Mouse (Mus musculus) ES-E14 (cell line): Measurements from ENCODE around the gene E130311K13Rik. TPM values are rescaled to one million over a fixed set of nuclear protein-coding genes. Genes with fewer than 3 reads are reported as not detected.

Experiments
- DNase-seq: peaks from one replicate; pipeline ENCODE4 v3.0.0-alpha.2; 2013; ENCODE audit warnings: low read depth, low spot score
- H3K27ac ChIP-seq: 2 replicates; pipeline ENCODE4 v1.5.1; 2012; ENCODE audit warnings: low read depth, mild to moderate bottlenecking, low read length, moderate library complexity, mixed read lengths; ENCODE audit not compliant: poor library complexity, insufficient read depth, severe bottlenecking
- H3K36me3 ChIP-seq: 2 replicates; pipeline ENCODE4 v1.6.1; 2012; ENCODE audit warnings: mild to moderate bottlenecking, low read length, moderate library complexity, mixed read lengths; ENCODE audit not compliant: control insufficient read depth, poor library complexity, insufficient read depth, severe bottlenecking
- H3K4me1 ChIP-seq, 2 experiments: fragments of 150-350 bp in 1 of 2; sonication (generic) in 1 of 2; 2 replicates each; pipeline ENCODE4 v1.6.1; 2012; ENCODE audit warnings: low read length in 2 of 2, mild to moderate bottlenecking in 1 of 2, mixed read lengths in 1 of 2; ENCODE audit not compliant: control insufficient read depth in 2 of 2, insufficient read depth in 2 of 2, poor library complexity in 1 of 2
- H3K4me3 ChIP-seq, 2 experiments: fragments of 150-350 bp in 1 of 2; sonication (generic) in 1 of 2; 2 replicates each; pipeline ENCODE4 v1.5.1; 2012; ENCODE audit warnings: low read length in 2 of 2, low read depth in 1 of 2, mild to moderate bottlenecking in 1 of 2, mixed read lengths in 1 of 2; ENCODE audit not compliant: insufficient read depth in 1 of 2, poor library complexity in 1 of 2, severe bottlenecking in 1 of 2
- H3K9ac ChIP-seq: 2 replicates; pipeline ENCODE4 v1.6.1; 2012; ENCODE audit warnings: low read depth, mild to moderate bottlenecking, low read length, mixed read lengths; ENCODE audit not compliant: poor library complexity, insufficient read depth, severe bottlenecking
- H3K9me3 ChIP-seq: fragments of 150-350 bp; sonication (generic); 2 replicates; pipeline ENCODE4 v1.6.1; 2012; ENCODE audit warnings: low read depth, mild to moderate bottlenecking, low read length; ENCODE audit not compliant: control insufficient read depth, insufficient read depth
- CHD2 ChIP-seq: IDR thresholded peaks from 2 replicates; pipeline ENCODE4 v1.6.1; 2014; ENCODE audit warnings: mild to moderate bottlenecking, low read depth, low read length, inconsistent platforms
- HCFC1 ChIP-seq: IDR thresholded peaks from 2 replicates; pipeline ENCODE4 v1.6.1; 2012; ENCODE audit warnings: low read length, inconsistent platforms, borderline replicate concordance; ENCODE audit not compliant: insufficient read depth
- MAFK ChIP-seq: IDR thresholded peaks from 2 replicates; pipeline ENCODE4 v1.6.1; 2014; ENCODE audit warnings: mild to moderate bottlenecking, low read depth, low read length, inconsistent platforms; ENCODE audit not compliant: insufficient read depth
- ZC3H11A ChIP-seq: IDR thresholded peaks from 2 replicates; pipeline ENCODE4 v1.6.1; 2012; ENCODE audit warnings: low read depth, mild to moderate bottlenecking, inconsistent platforms, low read length, borderline replicate concordance
- ZNF384 ChIP-seq: IDR thresholded peaks from 2 replicates; pipeline ENCODE4 v1.6.1; 2012; ENCODE audit warnings: low read depth, low read length, inconsistent platforms
- in situ Hi-C, 2 experiments: fragments of 600-800 bp; cut with MboI; formaldehyde crosslinking; loops; one replicate each; pipeline ENCODE4 v1.15.1; 2025; ENCODE audit warnings: low sequenced_read_pairs in 2 of 2, inconsistent platforms in 1 of 2; ENCODE audit not compliant: unreplicated experiment in 2 of 2
- total RNA-seq: library from RNA; depleted of rRNA; stranded (reverse); fragments of 300-350 nt; gene quantifications from 2 replicates; pipeline ENCODE4 v1.2.3, GENCODE M21; 2012

The E130311K13Rik gene
- total RNA-seq, 1 experiment, result 3.4 TPM

DNA sequence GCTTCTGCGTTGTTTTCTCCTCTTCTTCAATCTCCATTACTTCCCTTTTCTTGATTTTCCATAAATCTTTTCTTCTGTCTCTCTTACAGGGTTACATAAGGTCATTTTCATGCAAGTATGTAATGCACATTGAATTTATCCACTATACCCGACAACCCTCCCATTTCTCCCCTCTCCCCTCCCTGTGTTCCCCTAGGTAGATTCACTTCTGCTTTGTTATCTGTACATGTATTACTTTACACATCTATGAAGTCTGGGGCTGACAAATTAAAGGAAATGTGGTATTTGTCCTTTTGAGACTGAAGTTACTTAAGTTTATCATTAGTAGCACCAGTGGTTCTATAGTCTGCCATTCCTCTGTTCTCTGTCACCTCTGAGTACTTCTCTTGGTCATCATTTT is 48.2 kb downstream of the E130311K13Rik start:
- in situ Hi-C loops, result no loop called here
- Histone ChIP-seq H3K4me3 (no peak overlapping the region), H3K27ac (no peak overlapping the region), H3K36me3 (no peaks in the 10 kb centered on the region), H3K4me1 (no peaks in the 10 kb centered on the region), H3K9me3 (no peaks in the 10 kb centered on the region), H3K9ac (no peak overlapping the region)
- TF ChIP-seq MAFK (no peak), HCFC1 (no peak), CHD2 (no peak), ZNF384 (no peak), ZC3H11A (no peak)
- no peak for DNase-seq

DNA sequence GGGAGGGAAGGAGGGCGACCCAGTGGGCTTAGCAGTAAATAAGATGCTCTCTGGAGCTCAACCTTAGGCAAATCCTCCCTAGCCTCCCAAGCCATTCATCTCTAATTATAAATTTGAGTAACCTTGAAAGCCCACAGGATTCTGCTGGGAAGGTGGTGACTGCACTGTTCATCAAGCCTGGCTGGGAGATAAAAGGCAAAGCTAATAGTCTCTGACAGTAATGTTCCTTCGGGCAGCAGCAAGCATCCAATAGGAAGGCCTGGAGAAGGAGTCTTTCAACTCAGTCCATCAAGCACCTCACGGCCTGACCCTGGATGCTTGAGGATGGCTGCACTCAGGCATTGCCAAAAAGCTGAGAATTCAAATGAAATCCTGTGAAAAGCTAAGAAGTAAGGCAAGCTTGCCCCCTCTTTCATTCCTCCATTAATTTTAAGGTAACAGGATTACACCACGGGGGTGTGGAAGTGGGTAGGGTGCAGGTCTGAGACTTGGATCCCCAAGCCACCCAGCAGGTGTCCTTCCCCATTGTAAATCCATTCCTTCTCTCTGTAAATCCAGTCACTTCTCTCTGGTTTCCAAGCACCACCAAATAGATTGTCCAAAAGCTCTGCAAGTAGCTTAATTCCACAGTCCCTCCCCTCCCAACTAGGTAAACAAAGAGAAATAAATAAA is 50.1 kb downstream of the E130311K13Rik start:
- in situ Hi-C loops, result no loop called here
- no peak for DNase-seq
- H3K4me1 ChIP-seq, result no peaks in the 10 kb centered on the region
- H3K36me3 ChIP-seq, result no peaks in the 10 kb centered on the region
- no peak overlapping the region for H3K9ac ChIP-seq
- TF ChIP-seq ZNF384 (no peak), CHD2 (no peak), ZC3H11A (no peak), HCFC1 (no peak), MAFK (no peak)
- H3K9me3 ChIP-seq, result no peaks in the 10 kb centered on the region
- H3K27ac ChIP-seq, result no peak overlapping the region
- no peak overlapping the region for H3K4me3 ChIP-seq

DNA sequence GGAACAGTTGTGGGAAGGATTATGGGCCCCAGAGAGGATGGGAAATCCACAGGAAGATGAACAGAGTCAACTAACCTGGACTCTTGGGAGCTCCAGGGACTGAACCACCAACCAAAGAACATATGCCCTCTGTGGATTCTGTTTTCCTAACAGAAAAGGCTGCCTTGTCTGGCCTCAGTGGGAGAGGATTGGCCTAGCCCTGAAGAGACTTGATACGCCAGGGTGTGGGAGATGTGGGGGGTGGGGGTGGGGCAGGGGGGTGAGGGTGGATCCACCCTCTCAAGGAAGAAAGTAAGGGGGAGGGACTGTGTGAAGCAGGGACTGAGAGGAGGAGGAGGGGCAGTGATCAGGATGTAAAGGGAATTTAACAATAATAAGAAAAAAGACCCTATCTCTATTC is 56.5 kb downstream of the E130311K13Rik start:
- TF ChIP-seq MAFK, result no peak
- no peak for TF ChIP-seq HCFC1
- no peak for TF ChIP-seq ZC3H11A
- no peak for TF ChIP-seq ZNF384
- no peak for TF ChIP-seq CHD2
- no peak for DNase-seq
- Histone ChIP-seq H3K4me1 (peaks cover 0 to 4% of the 10 kb centered on the region in 2 experiments; a peak in 1 of 4 replicates), H3K27ac (no peak overlapping the region), H3K36me3 (no peaks in the 10 kb centered on the region), H3K4me3 (no peak overlapping the region), H3K9me3 (no peaks in the 10 kb centered on the region), H3K9ac (no peak overlapping the region)
- in situ Hi-C loops, result loop anchor here in 1 of 2 experiments (25.0 kb wide), 1 partner anchor 311 kb away; no protein-coding TSS in a partner anchor

DNA sequence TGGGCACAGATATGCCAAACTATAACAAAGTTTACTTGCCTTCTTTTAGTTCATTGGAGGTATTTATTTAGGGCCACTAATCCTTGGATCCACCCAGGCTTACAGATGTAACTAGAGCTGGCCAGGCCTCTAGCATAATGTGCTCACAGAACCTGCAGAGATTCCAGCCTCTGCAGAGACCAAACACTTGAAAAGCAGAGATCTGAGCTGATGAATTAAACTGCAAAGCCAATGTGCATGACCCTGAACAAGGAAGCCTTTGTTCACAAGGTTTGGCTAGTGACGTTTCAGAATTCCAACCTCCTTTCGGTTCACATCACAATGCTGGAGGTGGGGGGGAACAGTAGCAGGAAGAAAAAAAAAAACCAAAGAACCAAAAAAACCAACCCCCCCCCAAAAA is 58.0 kb downstream of the E130311K13Rik start:
- in situ Hi-C loops, result loop anchor here in 1 of 2 experiments (25.0 kb wide), 1 partner anchor 309 kb away; no protein-coding TSS in a partner anchor
- no peak for DNase-seq
- no peaks in the 10 kb centered on the region for H3K36me3 ChIP-seq
- H3K4me1 ChIP-seq, result peaks cover 0 to 4% of the 10 kb centered on the region in 2 experiments; a peak in 1 of 4 replicates
- no peak overlapping the region for H3K9ac ChIP-seq
- H3K27ac ChIP-seq, result no peak overlapping the region
- TF ChIP-seq ZC3H11A (no peak), ZNF384 (no peak), CHD2 (no peak), HCFC1 (no peak), MAFK (no peak)
- H3K9me3 ChIP-seq, result no peaks in the 10 kb centered on the region
- H3K4me3 ChIP-seq, result no peak overlapping the region
